Mouse (Mus musculus): ENCODE measurements at regions not wholly inside any gene's neighbourhood (a gene's known extent, or its start where the extent isn't known, plus 50 kb on each side); places are given as distances from the start of the nearest gene placed in this dataset.

- DNase-seq (ENCODE audit: extremely low read depth, low read depth), result no peak
These were observed 349.2 kb downstream of the Nucb2 start for GRCm38 (mm10) chr7:116853351-116853750.

DNA sequence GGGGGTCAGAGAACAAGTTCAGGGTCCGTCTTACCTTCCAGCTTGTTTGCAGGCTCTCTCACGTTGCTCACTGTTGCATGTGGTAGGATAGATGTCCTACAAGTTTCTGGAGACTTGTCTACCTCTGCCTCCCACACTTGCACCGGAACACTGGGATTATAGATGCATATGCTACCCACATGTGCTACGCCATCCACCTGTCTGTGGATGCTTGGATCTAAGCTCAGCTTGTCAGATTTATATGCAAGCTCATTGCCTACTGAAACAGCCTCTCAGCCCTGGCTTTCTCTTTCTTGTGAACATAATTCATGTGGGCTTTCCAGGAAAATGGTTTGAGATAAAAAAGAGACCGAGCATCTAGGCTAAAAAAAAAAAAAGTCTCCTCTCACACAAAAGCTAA lies 353.0 kb downstream of the Nucb2 start:
- DNase-seq (ENCODE audit: extremely low read depth, low read depth), result no peak

- DNase-seq (ENCODE audit: extremely low read depth, low read depth), result no peak
These were observed 353.6 kb downstream of the Nucb2 start for GRCm38 (mm10) chr7:116857744-116858143.

DNA sequence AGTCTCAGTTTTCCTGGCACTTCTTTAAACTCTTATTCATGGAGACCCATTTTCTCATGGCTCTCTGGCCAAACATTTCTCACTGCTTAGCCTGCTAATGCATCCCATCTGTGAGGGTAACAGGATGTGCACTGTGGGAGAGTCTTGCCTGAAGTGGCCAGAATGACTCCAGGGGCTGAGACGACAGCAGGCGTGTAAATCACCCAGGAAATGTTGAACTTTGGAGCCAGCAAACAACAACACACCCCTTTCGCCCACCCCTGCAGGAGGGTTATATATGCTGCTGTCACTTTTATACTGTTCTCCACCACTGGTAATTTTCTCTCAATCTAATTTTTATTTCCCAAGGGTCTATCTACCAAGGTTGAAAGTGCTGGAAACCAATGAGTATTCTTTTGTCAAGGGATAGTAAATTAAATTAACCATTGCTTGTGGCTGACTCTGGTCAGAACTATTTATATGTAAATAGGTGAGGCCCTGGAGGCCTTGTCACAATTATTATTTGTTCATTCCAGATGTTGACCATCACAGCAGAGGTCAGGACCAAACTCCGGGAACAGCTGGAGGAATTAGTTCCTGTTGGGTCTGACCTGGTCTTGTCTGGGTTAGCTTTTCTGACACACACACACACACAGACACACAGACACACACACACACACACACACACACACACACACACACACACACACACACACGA lies 378.2 kb downstream of the Nucb2 start:
- DNase-seq (ENCODE audit: extremely low read depth, low read depth), result no peak

GRCm38 (mm10) chr7:116893846-116894245 lies 389.7 kb downstream of the Nucb2 start:
- no peak for DNase-seq (ENCODE audit: extremely low read depth, low read depth)

DNA sequence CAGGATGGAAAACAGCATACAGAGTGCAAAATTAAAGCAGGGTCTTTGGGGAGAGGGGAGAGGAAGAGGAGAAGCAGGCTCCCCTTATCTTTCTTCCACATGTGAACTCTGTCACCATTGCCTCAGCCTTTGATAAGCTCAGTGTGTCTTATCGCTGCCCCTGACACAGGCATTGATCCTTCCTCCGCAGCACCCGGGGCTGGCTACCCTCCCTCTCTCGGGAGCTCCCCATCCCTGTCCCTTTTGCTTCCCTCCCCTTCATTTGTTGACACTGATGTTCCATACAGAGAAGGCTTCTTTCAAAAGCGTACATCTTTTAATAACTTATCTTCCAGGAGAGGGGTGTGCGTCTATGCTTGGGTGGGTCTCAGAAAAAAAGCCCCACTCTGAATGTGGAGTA lies 411.6 kb downstream of the Nucb2 start:
- DNase-seq (ENCODE audit: extremely low read depth, low read depth), result no peak

GRCm38 (mm10) chr7:116917921-116918670 lies 413.9 kb downstream of the Nucb2 start:
- DNase-seq (ENCODE audit: extremely low read depth, low read depth), result no peak

DNA sequence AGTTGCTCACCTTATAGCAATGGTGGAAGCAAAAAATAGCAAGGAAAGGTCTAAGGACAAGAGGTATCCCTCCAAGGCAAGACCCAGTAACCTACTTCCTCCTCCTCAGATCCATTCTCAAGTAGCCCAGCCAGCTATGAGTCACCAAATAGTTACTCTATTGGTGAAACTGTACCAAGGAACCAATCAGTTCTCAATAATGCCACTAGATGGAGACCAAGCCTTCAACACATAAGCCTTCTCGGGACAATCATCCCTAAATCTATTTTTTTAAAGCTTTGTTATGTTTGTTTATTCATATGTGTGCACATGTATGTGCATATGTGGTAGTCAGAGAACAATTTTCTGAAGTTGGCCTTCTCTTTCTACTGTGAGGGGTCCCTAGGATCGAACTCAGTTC lies 434.3 kb upstream of the Xylt1 start:
- DNase-seq (ENCODE audit: extremely low read depth, low read depth), result no peak

- no peak for DNase-seq (ENCODE audit: extremely low read depth, low read depth)
These were observed 421.4 kb upstream of the Xylt1 start for GRCm38 (mm10) chr7:116959196-116959895.

DNA sequence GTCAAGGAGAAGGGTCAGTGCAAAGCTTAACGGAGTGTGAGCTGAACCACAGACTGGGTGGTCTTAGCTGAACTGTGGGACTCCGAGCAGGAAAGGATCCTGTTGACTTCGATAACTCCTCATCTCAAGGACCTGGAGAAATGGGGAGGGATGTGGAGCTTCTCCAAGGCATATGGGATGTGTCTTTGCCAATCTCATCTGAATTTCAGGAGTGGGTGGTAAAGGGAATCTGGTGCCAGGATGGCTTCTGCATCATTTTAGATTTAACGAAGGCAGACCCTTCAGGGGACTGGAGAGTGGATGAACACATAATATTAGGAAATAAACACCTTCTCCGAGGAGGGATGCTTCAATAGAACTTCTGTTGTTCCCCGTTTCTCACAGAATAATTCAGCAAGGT lies 416.9 kb upstream of the Xylt1 start:
- no peak for DNase-seq (ENCODE audit: extremely low read depth, low read depth)

DNA sequence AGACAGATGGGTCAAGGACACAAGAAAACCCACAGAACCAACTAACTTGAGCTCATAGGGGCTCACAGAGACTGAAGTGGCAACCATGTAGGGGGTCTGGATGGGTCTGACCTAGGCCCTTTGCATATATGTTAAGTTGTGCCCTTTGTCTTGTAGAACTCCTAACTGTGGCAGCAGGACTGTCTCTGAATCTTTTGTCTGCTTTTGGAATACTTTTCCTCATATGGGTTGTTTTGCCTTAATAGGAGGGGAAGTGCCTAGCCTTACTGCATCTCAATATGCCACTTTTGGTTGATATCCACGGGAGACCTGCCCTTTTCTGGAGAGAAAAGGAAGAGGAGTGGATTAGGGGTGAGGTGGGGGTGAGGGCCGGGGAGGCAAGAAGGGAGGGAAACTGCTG lies 389.4 kb upstream of the Xylt1 start:
- no peak for DNase-seq (ENCODE audit: extremely low read depth, low read depth)

- DNase-seq (ENCODE audit: extremely low read depth, low read depth), result no peak
These were observed 388.6 kb upstream of the Xylt1 start for GRCm38 (mm10) chr7:116992166-116992565.

GRCm38 (mm10) chr7:116995770-116996169 lies 385.0 kb upstream of the Xylt1 start:
- DNase-seq (ENCODE audit: extremely low read depth, low read depth), result no peak

- no peak for DNase-seq (ENCODE audit: extremely low read depth, low read depth)
These were observed 377.6 kb upstream of the Xylt1 start for GRCm38 (mm10) chr7:117003167-117003566.

- DNase-seq (ENCODE audit: extremely low read depth, low read depth), result no peak
These were observed 362.4 kb upstream of the Xylt1 start for GRCm38 (mm10) chr7:117018349-117018748.

GRCm38 (mm10) chr7:117021716-117022115 lies 359.1 kb upstream of the Xylt1 start:
- no peak for DNase-seq (ENCODE audit: extremely low read depth, low read depth)

- DNase-seq (ENCODE audit: extremely low read depth, low read depth), result no peak
These were observed 335.9 kb upstream of the Xylt1 start for GRCm38 (mm10) chr7:117044926-117045325.

- no peak for DNase-seq (ENCODE audit: extremely low read depth, low read depth)
These were observed 331.5 kb upstream of the Xylt1 start for GRCm38 (mm10) chr7:117049249-117049648.

- no peak for DNase-seq (ENCODE audit: extremely low read depth, low read depth)
These were observed 315.0 kb upstream of the Xylt1 start for GRCm38 (mm10) chr7:117065771-117066170.

- no peak for DNase-seq (ENCODE audit: extremely low read depth, low read depth)
These were observed 289.7 kb upstream of the Xylt1 start for GRCm38 (mm10) chr7:117090911-117091550.

GRCm38 (mm10) chr7:117092860-117093259 lies 287.9 kb upstream of the Xylt1 start:
- DNase-seq (ENCODE audit: extremely low read depth, low read depth), result no peak

- DNase-seq (ENCODE audit: extremely low read depth, low read depth), result no peak
These were observed 283.2 kb upstream of the Xylt1 start for GRCm38 (mm10) chr7:117097618-117098017.
